Mouse (Mus musculus) heart, postnatal 10 days (tissue): ENCODE measurements around the gene Ankrd36. TPM values are rescaled to one million over a fixed set of nuclear protein-coding genes. Genes with fewer than 3 reads are reported as not detected.
A peak's percentile ranks its signal among the peaks of the same experiment; 100 is the strongest.
"Not testable (repeated sequence)": the region's sequence is repeated elsewhere in the genome, so short reads cannot be mapped to it uniquely, and the experiment has no call there.

ENCODE experiments used
- DNase-seq, 2 experiments: peaks; one replicate each; pipeline ENCODE4 v3.0.0; 2021
- intact Hi-C: fragments of 180-260 bp; cut with DNase I; formaldehyde crosslinking; loops from one replicate; pipeline ENCODE4 v1.15.1; 2025
- total RNA-seq, 2 experiments: library from RNA; stranded (reverse); gene quantifications; 2 replicates each; pipeline ENCODE4 v1.2.3; 2021

Gene Ankrd36
- not detected for total RNA-seq

DNA sequence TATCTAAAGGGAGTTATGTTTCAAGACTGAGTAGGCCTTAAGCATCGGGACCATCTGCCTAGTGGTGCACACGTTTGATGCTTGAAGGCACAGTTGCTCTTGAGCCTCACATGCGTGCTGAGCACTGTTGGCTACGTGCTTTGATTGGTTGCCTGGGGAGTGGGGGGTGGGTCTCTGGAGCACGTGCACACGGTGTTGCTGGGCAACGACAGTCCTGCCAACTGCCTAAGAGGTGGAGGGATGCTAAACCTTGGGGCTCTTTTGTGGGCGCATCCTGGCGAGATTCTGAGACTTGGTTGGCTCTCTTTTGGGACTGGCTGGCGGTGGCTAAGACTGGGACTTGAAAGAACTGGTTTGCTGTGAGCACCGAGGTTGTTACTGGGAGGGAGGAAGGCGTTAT lies at the start of gene Ankrd36:
TSS of gene Ankrd36 (plus strand) at position 211 of the 400 bp plus-strand sequence.
- intact Hi-C loops = no loop called here
- no peak for DNase-seq

DNA sequence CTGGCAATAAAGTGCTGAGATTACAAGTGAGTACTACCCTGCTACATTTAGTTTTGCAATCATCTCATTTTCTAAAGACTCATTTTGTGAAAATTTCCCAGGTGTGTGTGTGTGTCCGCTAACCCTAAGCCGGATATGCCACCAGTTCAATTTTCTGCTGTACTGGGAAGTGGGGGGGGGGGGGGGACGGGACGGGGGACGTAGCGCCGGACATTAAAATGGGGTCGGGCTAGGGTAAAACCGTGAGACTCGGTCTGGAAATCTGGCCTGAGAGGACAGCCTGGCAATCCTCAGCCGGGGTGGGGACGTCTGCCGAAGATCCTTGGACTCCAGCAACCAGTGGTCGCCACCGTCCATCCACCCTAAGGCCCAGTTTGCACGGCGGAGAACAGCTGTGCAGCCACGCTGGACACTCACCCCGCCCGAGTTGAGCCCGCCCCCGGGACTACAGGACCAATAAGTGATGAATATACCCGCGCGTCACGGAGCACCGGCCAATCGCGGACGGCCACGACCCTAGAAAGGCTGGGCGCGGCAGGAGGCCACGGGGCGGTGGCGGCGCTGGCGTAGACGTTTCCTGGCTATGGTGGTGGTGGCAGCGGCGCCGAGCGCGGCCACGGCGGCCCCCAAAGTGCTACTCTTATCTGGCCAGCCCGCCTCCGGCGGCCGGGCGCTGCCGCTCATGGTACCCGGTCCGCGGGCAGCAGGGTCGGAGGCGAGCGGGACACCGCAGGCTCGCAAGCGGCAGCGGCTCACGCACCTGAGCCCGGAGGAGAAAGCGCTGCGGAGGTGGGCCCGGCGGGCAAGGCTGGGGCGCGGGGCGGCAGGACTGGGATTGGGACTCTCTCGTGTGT lies 48.8 kb upstream of the Ankrd36 start, which contains the start of gene Xbp1:
TSS of gene Xbp1 (plus strand) at position 248 of the 854 bp plus-strand sequence.
- intact Hi-C loops = loop anchor here (2.0 kb wide), 1 partner anchor 36 kb away; no protein-coding TSS in a partner anchor
- DNase-seq = peak; percentile 99

DNA sequence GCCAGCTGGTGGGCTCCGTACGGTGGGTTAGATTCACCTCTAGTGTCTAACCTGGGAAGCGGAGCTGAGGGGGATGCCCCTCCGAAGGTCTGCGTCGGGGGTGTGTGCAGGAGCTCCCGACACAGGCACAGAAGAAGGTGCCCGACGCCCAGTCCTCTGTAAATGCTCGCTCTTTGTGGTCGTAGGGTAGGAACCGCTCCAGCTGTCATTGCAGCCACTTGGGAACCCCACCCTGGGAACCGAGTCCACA lies 48.3 kb upstream of the Ankrd36 start:
- intact Hi-C loops = loop anchor here (2.0 kb wide), 1 partner anchor 36 kb away; no protein-coding TSS in a partner anchor
- DNase-seq = no peak

DNA sequence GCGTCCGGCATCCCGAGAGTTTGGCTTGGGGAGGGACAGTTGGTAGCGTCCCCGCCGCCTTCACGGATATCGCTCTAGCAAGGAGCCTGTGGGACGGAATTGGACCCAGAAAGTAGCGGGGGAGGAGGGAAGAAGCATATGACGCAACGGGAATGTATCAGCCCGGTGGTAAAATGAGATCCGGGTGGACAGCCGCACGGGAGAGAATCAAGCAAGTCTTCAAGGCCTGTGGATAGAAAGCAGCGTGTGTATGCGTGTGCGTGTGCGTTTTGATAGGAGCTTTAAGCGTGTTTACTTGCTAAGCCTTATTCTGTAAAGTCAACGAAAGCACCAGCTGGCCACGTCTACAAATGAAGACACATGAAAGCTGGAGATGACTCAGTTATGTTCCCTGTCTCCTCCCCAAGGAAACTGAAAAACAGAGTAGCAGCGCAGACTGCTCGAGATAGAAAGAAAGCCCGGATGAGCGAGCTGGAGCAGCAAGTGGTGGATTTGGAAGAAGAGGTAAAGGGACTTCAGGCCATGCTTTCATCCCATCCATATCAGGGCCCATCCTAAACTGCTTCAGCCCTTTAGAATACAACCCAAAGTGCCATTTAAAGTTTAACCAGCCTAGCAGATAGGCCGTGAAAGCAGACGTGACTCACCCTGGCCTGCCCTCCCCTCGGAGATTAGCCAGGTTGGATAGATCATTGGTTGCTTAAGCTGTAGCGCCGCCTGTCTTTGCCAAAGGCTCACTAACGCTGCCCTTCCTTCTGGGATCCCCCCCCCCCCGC lies 47.8 kb upstream of the Ankrd36 start:
- peak; percentile 83 for DNase-seq
- intact Hi-C loops = loop anchor here (2.0 kb wide), 2 partner anchors 19 to 37 kb away; no protein-coding TSS in a partner anchor

DNA sequence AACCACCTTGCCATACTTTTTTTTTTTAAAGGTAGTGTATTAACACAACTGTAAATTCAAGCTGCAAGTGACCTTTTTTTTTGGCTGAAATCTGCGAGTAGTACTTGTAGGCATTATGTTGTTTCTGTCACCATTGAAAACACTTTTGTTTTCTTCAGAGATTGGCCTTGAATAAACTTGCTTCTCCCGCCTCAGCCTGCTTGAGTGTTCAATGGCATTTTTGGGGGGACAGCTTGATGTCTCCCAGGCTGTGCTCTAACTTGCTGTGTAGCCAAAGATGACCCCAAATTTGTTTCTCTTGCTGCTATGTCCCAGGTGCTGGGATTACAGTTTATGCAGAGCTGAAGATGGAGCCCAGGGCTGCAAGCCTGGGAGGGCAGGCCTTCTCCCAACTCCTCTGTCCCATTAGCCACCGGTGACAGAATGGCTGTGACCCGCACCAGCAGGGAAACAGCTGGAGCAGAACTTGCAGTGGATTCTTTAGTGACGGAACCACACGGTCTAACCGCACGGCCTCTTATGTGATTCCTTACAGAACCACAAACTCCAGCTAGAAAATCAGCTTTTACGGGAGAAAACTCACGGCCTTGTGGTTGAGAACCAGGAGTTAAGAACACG lies 46.6 kb upstream of the Ankrd36 start:
- no peak for DNase-seq
- intact Hi-C loops = loop anchor here (2.0 kb wide), 1 partner anchor 18 kb away; no protein-coding TSS in a partner anchor

DNA sequence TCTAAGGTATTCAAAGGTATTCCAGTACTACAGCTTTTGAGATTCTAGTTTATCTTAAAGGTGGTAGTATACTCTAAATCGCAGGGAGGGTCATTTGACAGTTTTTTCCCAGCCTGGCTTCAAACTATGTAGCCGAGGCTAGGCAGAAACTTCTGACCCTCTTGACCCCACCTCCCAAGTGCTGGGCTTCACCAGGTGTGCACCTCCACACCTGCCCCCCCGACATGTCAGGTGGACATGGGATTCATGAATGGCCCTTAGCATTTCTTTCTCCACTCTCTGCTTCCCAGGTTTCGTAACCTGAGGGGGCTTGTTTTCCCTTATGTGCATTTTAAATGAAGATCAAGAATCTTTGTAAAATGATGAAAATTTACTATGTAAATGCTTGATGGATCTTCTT lies 44.1 kb upstream of the Ankrd36 start:
- DNase-seq = no peak
- intact Hi-C loops = no loop called here

DNA sequence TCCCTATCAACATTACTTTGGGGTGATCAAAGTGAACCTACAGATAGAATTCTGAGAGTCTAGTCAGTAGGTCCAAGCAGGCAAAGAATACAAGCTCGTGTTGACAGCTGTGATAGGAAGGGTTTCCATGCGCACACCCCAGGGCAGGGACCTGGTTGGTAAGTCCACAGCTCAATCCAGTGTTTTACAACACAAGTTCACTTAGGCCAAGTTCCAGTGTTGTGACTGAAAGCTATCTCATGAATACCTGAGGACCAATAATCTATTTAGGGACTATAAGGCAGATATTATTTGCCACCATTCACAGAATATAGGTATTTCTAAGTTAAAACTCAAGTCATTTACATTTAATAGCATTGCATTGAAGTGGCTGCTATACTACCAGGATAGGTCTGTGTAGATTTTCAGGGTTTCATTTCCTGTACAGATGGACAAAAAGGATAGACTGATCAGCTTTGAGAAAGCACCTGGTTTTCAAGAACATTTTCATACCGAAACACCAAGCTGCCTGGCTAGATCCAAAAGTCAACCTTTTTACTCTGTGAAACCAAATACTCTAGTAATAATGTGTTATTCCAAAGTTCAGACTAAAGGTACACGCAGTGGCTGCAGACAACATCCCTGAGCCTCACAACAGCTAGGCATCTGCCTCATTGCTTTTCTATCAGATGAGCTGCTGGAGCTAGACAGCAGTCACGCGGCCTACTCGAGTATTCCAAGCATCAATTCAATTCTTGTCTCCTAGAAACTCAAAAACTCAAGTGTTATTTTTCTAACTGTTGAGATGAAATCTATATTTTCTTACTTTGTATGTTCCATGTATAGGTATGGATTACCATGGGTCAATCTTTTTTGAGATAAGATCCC lies 42.7 kb upstream of the Ankrd36 start:
- intact Hi-C loops = no loop called here
- DNase-seq = no peak

DNA sequence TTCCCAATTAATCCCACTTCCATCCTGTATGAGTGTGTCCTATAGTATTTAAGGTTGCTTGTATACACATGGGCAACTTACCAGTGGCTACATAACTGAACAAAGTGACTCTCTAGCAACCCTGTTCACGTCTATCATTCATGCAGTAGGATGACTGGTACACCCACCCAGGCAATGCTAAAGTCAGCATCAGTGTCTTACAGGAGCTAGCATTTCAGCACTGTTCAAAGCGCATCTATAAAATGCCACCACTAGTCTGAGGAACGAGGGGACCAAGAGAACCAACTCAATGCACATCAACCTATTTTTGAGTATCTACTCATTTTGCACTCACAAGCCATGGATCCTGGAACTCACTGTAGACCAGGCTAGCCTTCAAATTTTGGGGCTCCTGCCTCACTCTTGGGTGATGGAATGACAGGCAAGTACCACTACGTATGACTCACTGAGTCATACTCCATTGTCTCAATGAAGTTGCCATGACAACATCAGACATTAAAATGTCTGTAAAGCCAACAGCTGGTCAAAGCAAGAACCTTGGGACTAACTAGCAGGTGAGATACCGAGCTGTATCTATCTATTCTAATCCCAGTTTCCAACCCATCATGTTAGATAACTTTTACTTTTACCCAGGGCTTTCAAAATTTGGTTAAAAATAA lies 41.5 kb upstream of the Ankrd36 start:
- intact Hi-C loops = no loop called here
- no peak for DNase-seq

DNA sequence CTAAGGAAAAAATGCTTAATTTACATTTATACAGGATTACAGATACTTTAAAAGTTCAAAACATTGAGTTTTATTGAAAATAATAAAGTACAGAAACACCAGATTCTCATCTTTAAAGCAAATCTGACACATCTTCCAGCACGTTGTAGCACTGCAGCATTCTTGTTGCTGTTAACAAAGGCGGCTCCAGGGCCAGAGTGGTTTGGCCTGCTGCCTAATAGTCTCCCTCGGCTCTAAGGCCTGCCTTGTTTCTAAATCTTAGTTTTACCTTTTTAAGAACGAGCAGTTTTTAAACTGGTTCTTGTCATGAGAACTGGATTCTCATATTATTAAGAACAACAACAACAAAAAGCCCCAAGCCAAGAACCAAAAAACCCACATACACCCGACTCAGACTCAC lies 40.6 kb upstream of the Ankrd36 start:
- no peak for DNase-seq
- intact Hi-C loops = no loop called here

DNA sequence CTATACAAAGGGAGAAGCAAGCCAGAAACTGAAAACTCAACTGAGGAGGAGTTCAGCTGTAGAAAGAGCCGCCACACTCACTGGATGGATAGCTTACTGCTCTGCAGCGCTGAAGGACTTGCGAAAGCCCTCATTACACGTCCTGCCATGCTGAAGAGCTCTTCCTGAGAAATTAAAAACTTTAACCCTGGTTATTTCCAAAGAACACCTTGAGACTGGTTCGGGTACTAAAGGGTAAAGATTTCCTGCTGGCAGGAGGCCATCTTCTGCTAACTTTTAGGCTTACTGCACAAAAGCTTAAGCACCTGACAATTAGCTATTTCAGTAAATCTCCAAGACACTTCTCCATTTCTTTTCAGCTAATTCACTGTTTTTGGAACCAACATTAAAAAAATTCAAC lies 39.3 kb upstream of the Ankrd36 start:
- DNase-seq = no peak
- intact Hi-C loops = no loop called here

DNA sequence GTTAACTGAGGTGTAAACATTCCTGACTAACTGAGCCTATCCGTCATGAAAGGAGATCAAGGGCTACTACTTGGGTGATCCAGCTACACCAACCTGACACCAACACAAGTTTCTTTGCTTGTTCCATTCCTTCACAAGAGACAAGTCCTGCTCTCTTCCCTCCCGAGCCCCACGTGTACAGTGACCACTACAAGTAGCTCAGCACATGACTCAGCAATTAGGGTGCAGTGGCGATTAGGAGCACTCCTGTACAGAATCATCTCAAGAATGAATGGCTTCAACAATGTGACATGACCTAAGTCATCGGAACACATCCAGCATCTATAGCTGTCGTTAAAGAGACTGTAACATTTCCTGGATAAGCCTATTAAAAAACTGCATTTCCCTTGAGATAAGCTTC lies 38.8 kb upstream of the Ankrd36 start:
- no peak for DNase-seq
- intact Hi-C loops = no loop called here

DNA sequence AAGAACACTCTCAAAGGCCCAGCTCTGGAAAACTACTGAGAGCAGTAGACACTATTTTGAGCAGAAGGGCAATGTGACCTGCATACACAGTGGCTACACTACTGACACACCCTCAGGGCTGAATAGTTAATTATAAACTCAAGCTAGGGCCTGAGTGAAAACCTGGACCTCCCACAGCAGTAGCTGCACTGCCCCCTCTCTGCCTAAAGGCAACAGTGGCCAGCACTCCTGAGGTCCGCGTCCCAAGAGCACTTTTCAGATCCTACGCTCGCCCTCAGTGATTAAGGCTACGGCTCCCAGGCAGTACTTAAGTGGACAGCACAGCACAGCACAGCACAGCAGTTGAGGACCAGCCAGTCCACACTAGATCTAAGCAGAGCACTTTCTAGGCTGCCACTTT lies 36.4 kb upstream of the Ankrd36 start:
- DNase-seq = peak in 1 of 2 experiments; percentile 23
- intact Hi-C loops = no loop called here

DNA sequence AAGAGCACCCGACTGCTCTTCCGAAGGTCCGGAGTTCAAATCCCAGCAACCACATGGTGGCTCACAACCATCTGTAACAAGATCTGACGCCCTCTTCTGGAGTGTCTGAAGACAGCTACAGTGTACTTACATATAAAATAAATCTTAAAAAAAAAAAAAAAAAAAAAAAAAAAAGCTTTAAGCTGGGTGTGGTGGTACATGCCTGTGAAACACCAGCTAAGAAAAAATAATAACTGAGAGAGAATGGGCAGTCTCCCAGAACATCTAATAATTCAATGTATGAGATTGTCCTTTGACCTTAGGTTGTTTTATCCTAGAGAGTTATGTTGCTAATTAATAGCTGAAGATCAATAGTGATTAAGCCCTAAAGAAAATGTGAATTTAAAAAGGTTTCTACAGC lies 32.0 kb upstream of the Ankrd36 start:
- DNase-seq, intact Hi-C loops: not testable (repeated sequence)

DNA sequence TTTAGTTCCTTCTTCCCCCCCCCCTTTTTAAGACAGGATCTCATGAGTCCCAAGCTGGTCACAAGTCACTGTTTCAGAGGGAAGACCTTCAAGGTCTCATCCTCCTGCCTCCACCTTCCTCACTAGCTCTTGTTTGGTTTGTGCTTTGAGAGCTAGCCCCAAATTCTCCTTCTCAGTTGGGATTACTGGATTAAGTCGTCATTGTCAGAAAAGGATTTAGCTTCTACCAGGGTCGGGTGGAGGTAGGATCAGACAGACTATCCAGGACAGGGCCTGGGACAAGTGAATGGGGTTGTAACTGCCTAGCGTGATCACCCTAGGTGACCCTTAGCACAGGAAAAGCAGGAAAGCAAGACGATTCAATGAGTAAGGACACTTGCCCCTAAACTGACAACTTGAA lies 29.2 kb upstream of the Ankrd36 start:
- intact Hi-C loops = loop anchor here (2.0 kb wide), 1 partner anchor 18 kb away; no protein-coding TSS in a partner anchor
- DNase-seq = no peak

DNA sequence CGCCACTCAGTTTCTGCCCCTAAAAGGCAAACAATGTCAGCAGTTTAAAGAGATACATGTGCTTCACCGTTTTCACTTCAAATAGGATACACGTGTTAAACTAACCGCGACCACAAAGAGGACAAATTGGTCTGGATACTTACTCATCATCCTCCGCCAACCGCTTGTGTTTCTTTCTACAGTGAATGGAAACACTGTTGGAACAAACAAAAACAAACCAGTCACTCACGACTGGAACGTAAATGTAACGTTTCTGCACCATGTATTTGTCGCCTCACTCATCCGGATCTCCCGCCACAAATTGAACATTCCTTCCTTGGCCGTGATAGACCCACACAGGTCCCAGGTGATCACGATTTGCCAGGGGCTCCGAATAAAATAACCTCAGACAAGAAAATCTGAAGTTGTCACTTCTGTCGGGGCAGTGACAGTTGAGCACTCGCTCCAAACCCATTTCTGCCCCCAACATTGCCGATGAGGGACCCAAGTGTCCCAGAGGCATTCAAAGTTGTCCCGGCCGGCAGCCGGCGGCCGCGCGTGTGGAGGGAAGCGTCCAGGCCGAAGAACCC lies 28.2 kb upstream of the Ankrd36 start:
- intact Hi-C loops = loop anchor here (2.0 kb wide), 1 partner anchor 19 kb away; no protein-coding TSS in a partner anchor

DNA sequence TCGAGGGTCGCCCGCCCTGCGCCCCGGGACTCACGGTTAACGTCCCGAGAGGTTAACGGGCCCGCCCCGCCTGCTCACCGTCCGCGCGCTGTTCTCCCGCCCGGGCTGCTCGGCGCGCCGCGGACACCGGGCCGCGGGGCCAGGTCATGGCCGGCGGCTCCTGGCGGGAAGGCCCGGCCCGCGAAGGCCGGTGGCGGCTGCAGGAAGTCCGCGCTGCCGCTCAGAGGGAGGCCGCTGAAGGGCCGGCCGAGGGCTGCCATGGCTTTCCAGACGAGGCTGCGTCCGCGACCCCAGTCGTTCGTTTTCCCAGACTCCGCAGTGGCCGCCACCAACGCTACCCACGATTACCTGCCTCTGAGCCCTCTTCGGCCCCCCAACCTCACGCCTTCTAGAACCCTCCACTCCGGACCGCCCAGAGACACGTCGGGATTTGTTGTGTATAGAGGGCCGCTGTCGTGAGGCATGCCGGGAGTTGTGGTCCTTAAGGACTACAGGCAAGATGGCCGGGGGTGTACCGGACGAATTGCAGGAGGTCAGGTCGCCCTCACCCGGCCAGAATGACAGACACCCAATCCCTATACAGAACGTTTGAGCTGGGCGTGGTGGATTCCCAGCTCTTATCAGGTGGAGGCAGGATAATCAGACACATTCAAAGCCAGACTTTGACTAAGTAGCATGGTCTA lies 27.5 kb upstream of the Ankrd36 start, which contains the start of gene Ccdc117:
TSS of gene Ccdc117 (minus strand) at position 389 of the 683 bp plus-strand sequence.
- DNase-seq = peak; percentile 95
- intact Hi-C loops = loop anchor here (2.0 kb wide), 1 partner anchor 19 kb away; no protein-coding TSS in a partner anchor

More for the DNA sequence above, 28.2 kb upstream of the Ankrd36 start:
- no peak for DNase-seq

DNA sequence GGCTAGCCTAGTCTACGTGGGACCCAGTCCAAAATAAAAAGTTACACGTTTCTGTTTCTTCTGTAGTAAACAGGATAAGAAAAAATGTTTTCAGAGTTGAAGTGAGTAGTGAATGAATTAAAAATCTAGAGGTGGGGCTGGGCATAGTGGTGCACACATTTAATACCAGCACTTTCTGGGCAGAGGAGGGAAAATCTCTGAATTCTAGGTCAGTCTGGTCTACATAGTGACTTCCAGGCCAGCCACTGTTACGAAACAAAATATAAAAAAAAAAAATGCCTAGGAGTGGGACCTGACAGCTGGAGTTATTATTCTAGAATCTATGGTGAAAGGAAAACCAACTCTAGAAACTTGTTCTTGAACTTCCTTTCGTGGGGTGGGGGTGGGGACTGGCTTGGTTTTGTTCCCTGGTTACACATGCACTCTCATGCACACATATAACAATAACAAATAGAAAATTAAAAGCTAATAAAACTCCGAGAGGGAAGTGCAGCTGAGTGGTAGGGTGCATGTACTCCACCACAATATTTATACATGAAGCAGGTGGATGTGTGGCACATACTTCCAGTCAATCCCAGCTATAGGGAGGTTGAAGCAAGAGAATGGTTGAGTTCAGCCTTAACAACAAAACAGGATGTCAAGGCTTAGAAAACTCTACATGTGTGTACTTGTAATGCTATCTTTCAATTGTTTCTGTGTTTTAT lies 26.9 kb upstream of the Ankrd36 start:
- intact Hi-C loops = no loop called here

DNA sequence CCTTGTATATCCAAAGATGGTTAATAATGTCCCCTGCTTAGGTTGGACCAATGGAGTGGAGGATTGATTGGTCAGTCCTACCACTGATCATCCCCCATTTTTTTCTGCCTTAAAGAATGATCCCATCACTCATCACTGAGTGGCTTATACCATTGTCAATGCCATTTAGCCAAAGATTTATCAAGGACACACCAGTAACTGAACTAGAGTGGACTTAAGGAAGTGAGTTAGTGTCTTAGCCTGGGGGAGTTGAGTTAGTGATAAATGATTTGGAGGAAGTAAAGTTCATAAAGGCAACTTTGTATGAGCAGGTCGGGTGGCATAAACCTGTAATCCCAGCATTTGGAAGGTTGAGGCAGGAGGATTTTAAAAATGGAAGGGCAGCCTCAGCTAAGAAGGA lies 26.2 kb upstream of the Ankrd36 start:
- intact Hi-C loops = no loop called here
- DNase-seq = no peak

More for the DNA sequence above, 26.9 kb upstream of the Ankrd36 start:
- no peak for DNase-seq
